Mouse (Mus musculus): Measurements from ENCODE around the gene Cfap43. TPM values are rescaled to one million over a fixed set of nuclear protein-coding genes. Genes with fewer than 3 reads are reported as not detected.

Cfap43 gene
- total RNA-seq, 2 experiments from 2014 or later = not detected

- no peak for DNase-seq
Observed at GRCm38 (mm10) chr19:47885191-47885743, 33.8 kb downstream of the Cfap43 start.

GRCm38 (mm10) chr19:47884296-47885085, 34.6 kb downstream of the Cfap43 start:
- no peak for DNase-seq

GRCm38 (mm10) chr19:47882882-47883254, 36.2 kb downstream of the Cfap43 start:
- DNase-seq = no peak

GRCm38 (mm10) chr19:47882151-47882881, 36.8 kb downstream of the Cfap43 start:
- peak; percentile 90 for DNase-seq

- DNase-seq = no peak
Observed at GRCm38 (mm10) chr19:47881538-47881937, 37.5 kb downstream of the Cfap43 start.

- no peak for DNase-seq
Observed at GRCm38 (mm10) chr19:47876252-47876651, 42.8 kb downstream of the Cfap43 start.

GRCm38 (mm10) chr19:47871515-47871914, 47.6 kb downstream of the Cfap43 start:
- DNase-seq = no peak

GRCm38 (mm10) chr19:47870102-47870666, 48.9 kb downstream of the Cfap43 start:
- DNase-seq = no peak

GRCm38 (mm10) chr19:47869516-47869915, 49.6 kb downstream of the Cfap43 start:
- DNase-seq = no peak

GRCm38 (mm10) chr19:47868951-47869350, 50.1 kb downstream of the Cfap43 start:
- DNase-seq = no peak

- DNase-seq = no peak
Observed at GRCm38 (mm10) chr19:47867628-47868175, 51.4 kb downstream of the Cfap43 start.

- DNase-seq = peak; percentile 95
Observed at GRCm38 (mm10) chr19:47865353-47865947, 53.6 kb downstream of the Cfap43 start, which contains the start of gene Gsto2. Gene Gsto2 (plus strand): TSS chr19:47865534.

GRCm38 (mm10) chr19:47864721-47865120, 54.4 kb downstream of the Cfap43 start:
- DNase-seq = no peak

GRCm38 (mm10) chr19:47864051-47864450, 55.0 kb downstream of the Cfap43 start:
- no peak for DNase-seq

- no peak for DNase-seq
Observed at GRCm38 (mm10) chr19:47862581-47862980, 56.5 kb downstream of the Cfap43 start.

- no peak for DNase-seq
Observed at GRCm38 (mm10) chr19:47859180-47859579, 59.9 kb downstream of the Cfap43 start.

GRCm38 (mm10) chr19:47857957-47858942, 60.8 kb downstream of the Cfap43 start:
- no peak for DNase-seq

- peak; percentile 96 for DNase-seq
Observed at GRCm38 (mm10) chr19:47854796-47855783, 64.0 kb downstream of the Cfap43 start, which contains the start of gene Gsto1. Gene Gsto1 (plus strand): TSS chr19:47854970.

All from adrenal gland, postnatal 10 days (tissue).